Mouse (Mus musculus) liver, embryonic 12.5 days (tissue): Measurements from ENCODE around the gene Ddn. TPM values are rescaled to one million over a fixed set of nuclear protein-coding genes. Genes with fewer than 3 reads are reported as not detected.

Source experiments
- ATAC-seq: fragments of 200-750 bp; cut with Nextera tagmentation; 2 replicates; pipeline ENCODE4 v1.8.0; 2017; ENCODE audit warnings: moderate number of reproducible peaks, mild to moderate bottlenecking, moderate library complexity
- H3K27ac ChIP-seq: fragments of 300-500 bp; sonication (generic); 2 replicates; pipeline ENCODE4 v1.5.1; 2016; ENCODE audit warnings: mild to moderate bottlenecking
- H3K27me3 ChIP-seq: fragments of 300-500 bp; sonication (generic); replicated peaks from 2 replicates; pipeline ENCODE4 v1.6.1; 2016; ENCODE audit warnings: mild to moderate bottlenecking, moderate library complexity
- H3K36me3 ChIP-seq: fragments of 300-500 bp; sonication (generic); 2 replicates; pipeline ENCODE4 v1.6.1; 2016; ENCODE audit warnings: mild to moderate bottlenecking, moderate library complexity
- H3K4me1 ChIP-seq: fragments of 300-500 bp; sonication (generic); 2 replicates; pipeline ENCODE4 v1.6.1; 2016
- H3K4me2 ChIP-seq: fragments of 300-500 bp; sonication (generic); 2 replicates; pipeline ENCODE4 v1.6.1; 2016; ENCODE audit warnings: mild to moderate bottlenecking, moderate library complexity
- H3K4me3 ChIP-seq: fragments of 300-500 bp; sonication (generic); 2 replicates; pipeline ENCODE4 v1.5.1; 2016; ENCODE audit warnings: mild to moderate bottlenecking, moderate library complexity
- H3K9ac ChIP-seq: fragments of 300-500 bp; sonication (generic); 2 replicates; pipeline ENCODE4 v1.6.1; 2016; ENCODE audit warnings: mild to moderate bottlenecking, moderate library complexity
- H3K9me3 ChIP-seq: fragments of 300-500 bp; sonication (generic); replicated peaks from 2 replicates; pipeline ENCODE4 v1.6.1; 2016; ENCODE audit warnings: mild to moderate bottlenecking, moderate library complexity
- WGBS: fragments of 180-500 bp; shearing (Covaris S2); methylation state at CpG from one replicate; pipeline ENCODE4 v1.1.7; 2016; ENCODE audit not compliant: insufficient replicate concordance; 5-methylcytosine and 5-hydroxymethylcytosine counted together
- polyA plus RNA-seq: library from polyadenylated mRNA; unstranded; fragments of >200 nt; fragmentation: Nextera tagmentation; extraction: Ambion mirVana; gene quantifications from 2 replicates; pipeline ENCODE4 v1.2.1, GENCODE M21; 2016

Gene Ddn
- polyA plus RNA-seq, 1 experiment from 2014 or later = not detected

GRCm38 (mm10) chr15:98791771-98792170 lies 17.5 kb downstream of the Ddn start:
- ATAC-seq = no peak
- 2% methylated on average over 23 of the region's 23 CpGs for WGBS
- no peak overlapping the region for H3K4me3 ChIP-seq
- H3K4me1 ChIP-seq = peaks cover 21% of the 10 kb centered on the region
- no peaks in the 10 kb centered on the region for H3K9me3 ChIP-seq
- H3K9ac ChIP-seq = no peak overlapping the region
- no peak overlapping the region for H3K27ac ChIP-seq
- H3K36me3 ChIP-seq = no peaks in the 10 kb centered on the region
- no peak overlapping the region for H3K4me2 ChIP-seq
- peaks cover 100% of the 10 kb centered on the region for H3K27me3 ChIP-seq

DNA sequence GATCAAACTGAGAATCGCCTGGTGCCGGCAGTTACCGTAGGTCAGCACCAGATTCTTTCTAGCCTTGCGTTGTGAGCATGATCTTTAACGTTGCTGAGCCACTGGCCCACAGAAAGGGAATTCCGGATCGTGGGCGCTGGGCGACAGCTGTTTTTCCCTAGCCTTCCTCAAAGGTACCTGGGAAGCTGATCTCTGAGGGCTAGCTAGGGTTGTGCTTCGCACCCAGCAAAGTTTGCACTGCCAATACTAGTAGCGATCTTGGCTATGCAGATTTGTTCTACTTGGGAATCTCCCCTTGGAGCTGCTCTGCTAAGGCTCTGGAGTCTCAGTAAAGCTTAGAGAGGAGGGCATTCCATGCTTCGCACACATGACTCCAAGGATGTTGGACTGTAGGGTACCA lies 18.1 kb downstream of the Ddn start:
- Histone ChIP-seq H3K4me3 (no peak overlapping the region), H3K9ac (no peak overlapping the region), H3K27ac (no peak overlapping the region), H3K4me1 (peaks cover 21% of the 10 kb centered on the region), H3K4me2 (no peak overlapping the region; the same call in 1 of the 2 replicates), H3K9me3 (no peaks in the 10 kb centered on the region), H3K36me3 (no peaks in the 10 kb centered on the region), H3K27me3 (peaks cover 100% of the 10 kb centered on the region)
- 3% methylated on average over 12 of the region's 12 CpGs for WGBS
- ATAC-seq = no peak

DNA sequence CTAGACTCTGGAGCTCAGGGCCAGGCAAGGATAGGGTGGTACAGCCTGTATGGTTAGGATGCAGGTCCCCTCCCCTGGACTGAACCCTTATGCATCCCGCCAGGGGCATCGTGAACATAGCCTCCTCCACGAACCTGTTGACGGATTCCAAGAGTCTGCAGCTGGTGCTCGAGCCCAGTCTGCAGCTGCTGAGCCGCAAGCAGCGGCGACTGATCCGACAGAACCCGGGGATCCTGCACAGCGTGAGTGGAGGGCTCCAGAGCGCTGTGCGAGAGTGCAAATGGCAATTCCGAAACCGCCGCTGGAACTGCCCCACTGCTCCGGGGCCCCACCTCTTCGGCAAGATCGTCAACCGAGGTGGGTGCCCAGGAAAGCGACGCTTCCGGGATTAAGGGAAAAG lies 18.5 kb downstream of the Ddn start:
- Histone ChIP-seq H3K36me3 (no peaks in the 10 kb centered on the region), H3K9ac (no peak overlapping the region), H3K4me1 (peaks cover 21% of the 10 kb centered on the region), H3K4me3 (no peak overlapping the region), H3K27me3 (peaks cover 100% of the 10 kb centered on the region), H3K9me3 (no peaks in the 10 kb centered on the region), H3K4me2 (no peak overlapping the region; the same call in 1 of the 2 replicates), H3K27ac (no peak overlapping the region)
- ATAC-seq = no peak
- 2% methylated on average over 23 of the region's 23 CpGs for WGBS

- no peak for ATAC-seq
- H3K27ac ChIP-seq = no peak within 1 kb of the TSS
- H3K27me3 ChIP-seq = peaks cover 100% of the 10 kb centered on the region
- 6% methylated on average over 51 of the region's 51 CpGs for WGBS
- peaks cover 21% of the 10 kb centered on the region for H3K4me1 ChIP-seq
- peak within 1 kb of the TSS; percentile 31; the same call in 1 of the 2 replicates for H3K4me2 ChIP-seq
- H3K9me3 ChIP-seq = no peaks in the 10 kb centered on the region
- no peak within 1 kb of the TSS for H3K9ac ChIP-seq
- H3K4me3 ChIP-seq = 0 out of 2 replicates have a peak within 1 kb of the TSS, but pooled peaks have one; percentile 3
- H3K36me3 ChIP-seq = no peaks in the 10 kb centered on the region
Observed at GRCm38 (mm10) chr15:98789661-98790535, 19.4 kb downstream of the Ddn start, which contains the start of gene Wnt1. Wnt1 (plus strand) TSS chr15:98789857.

GRCm38 (mm10) chr15:98788972-98789660 lies 20.2 kb downstream of the Ddn start:
- 12% methylated on average over 24 of the region's 24 CpGs for WGBS
- no peaks in the 10 kb centered on the region for H3K9me3 ChIP-seq
- ATAC-seq = no peak
- peaks cover 100% of the 10 kb centered on the region for H3K27me3 ChIP-seq
- no peaks in the 10 kb centered on the region for H3K36me3 ChIP-seq
- H3K9ac ChIP-seq = no peak overlapping the region
- H3K4me2 ChIP-seq = peak overlapping the region; percentile 31; the same call in 1 of the 2 replicates
- H3K27ac ChIP-seq = no peak overlapping the region
- H3K4me1 ChIP-seq = peaks cover 21% of the 10 kb centered on the region
- 0 out of 2 replicates have a peak overlapping the region, but pooled peaks have one; percentile 3 for H3K4me3 ChIP-seq

DNA sequence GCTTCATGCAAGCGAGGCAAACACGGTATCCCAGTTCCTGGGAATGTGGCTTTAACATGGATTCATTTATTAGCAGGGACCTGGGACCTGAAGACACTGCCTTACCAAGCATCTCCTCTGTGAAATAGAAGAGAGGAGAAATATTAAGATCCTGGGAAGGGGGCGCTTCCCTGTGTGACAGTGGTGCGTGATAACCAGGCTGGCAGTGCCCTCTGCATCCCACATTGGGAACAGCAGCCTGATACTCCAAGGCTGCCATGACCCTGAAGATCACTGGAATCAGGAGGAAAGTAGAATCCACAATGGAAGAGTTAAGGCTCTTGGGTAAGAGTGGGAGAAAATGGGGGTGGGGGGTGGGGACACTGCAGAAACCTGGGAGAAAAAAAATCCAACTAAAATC lies 21.4 kb downstream of the Ddn start:
- Histone ChIP-seq H3K9me3 (no peaks in the 10 kb centered on the region), H3K9ac (no peak overlapping the region), H3K27ac (no peak overlapping the region), H3K36me3 (no peaks in the 10 kb centered on the region), H3K4me2 (no peak overlapping the region), H3K27me3 (peaks cover 97% of the 10 kb centered on the region), H3K4me3 (no peak overlapping the region), H3K4me1 (peaks cover 21% of the 10 kb centered on the region)
- 27% methylated on average over 4 of the region's 4 CpGs for WGBS
- ATAC-seq = no peak

DNA sequence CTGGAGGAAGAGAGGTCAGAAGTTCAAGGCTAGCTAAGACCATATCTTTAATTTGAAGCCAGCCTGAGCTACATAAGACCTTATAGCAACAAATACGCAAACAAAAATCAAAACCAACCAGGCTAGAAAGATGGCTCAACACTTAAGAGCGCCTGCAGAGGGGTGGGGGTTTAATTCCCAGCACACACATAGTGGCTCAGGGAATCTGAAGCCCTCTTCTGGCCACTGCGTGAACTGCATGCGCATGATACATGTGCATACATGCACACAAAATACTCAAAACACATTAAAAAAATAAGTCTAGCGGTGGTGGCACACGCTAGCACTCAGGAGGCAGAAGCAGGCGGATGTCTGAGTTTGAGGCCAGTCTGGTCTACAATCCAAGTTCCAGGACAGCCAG lies 23.5 kb downstream of the Ddn start:
- no peak overlapping the region for H3K27ac ChIP-seq
- H3K27me3 ChIP-seq = peaks cover 97% of the 10 kb centered on the region
- WGBS = 30% methylated on average over 7 of the region's 7 CpGs
- H3K36me3 ChIP-seq = no peaks in the 10 kb centered on the region
- peaks cover 8% of the 10 kb centered on the region for H3K4me1 ChIP-seq
- no peak overlapping the region for H3K9ac ChIP-seq
- no peaks in the 10 kb centered on the region for H3K9me3 ChIP-seq
- H3K4me2 ChIP-seq = no peak overlapping the region
- no peak overlapping the region for H3K4me3 ChIP-seq
- ATAC-seq = no peak

DNA sequence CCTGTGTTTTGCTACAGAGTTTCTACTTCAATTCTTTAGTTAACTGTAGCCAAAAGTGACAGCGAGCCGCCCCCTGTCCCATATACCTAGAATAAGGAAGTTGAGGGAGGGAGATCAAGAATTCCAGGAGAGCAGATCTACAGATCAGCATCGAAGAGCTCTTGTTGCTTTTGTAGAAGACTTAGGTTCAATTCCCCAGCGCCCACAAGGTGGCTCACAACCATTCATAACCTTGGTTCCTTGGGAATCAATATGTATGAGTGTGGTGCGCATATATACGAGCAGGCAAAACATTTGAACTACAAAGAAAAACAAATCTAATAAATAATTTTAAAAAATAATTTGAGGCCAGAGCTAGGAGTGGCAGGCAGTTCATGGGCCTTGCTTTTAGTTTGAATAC lies 28.1 kb downstream of the Ddn start:
- H3K9me3 ChIP-seq = no peaks in the 10 kb centered on the region
- H3K9ac ChIP-seq = no peak overlapping the region
- no peaks in the 10 kb centered on the region for H3K36me3 ChIP-seq
- ATAC-seq = no peak
- 27% methylated on average over 6 of the region's 6 CpGs for WGBS
- no peak overlapping the region for H3K4me3 ChIP-seq
- peaks cover 97% of the 10 kb centered on the region for H3K27me3 ChIP-seq
- peaks cover 29% of the 10 kb centered on the region for H3K4me1 ChIP-seq
- no peak overlapping the region for H3K27ac ChIP-seq
- no peak overlapping the region for H3K4me2 ChIP-seq

DNA sequence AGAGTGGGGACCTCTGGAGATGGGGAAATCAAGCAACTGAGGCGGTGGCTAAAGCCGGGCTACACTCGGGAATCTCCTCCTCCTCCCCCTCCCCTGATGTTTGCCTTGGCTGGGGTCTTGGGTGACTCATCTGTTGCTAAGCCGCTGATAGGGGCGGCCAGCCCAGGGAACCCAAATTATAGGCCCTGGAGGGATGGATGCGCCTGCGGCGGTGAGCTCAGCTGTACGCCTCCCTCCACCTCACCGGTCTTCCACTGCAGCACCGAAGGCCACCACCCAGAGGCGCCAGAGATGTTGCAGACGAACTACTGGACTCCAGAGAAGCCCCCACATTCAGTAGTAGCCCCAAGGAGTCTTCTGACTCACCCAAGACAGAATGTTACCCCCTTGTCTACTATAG lies 28.7 kb downstream of the Ddn start:
- Histone ChIP-seq H3K9ac (no peak overlapping the region), H3K4me1 (peaks cover 29% of the 10 kb centered on the region), H3K27me3 (peaks cover 97% of the 10 kb centered on the region), H3K36me3 (no peaks in the 10 kb centered on the region), H3K9me3 (no peaks in the 10 kb centered on the region), H3K4me2 (no peak overlapping the region), H3K4me3 (no peak overlapping the region), H3K27ac (no peak overlapping the region)
- 9% methylated on average over 13 of the region's 13 CpGs for WGBS
- no peak for ATAC-seq

DNA sequence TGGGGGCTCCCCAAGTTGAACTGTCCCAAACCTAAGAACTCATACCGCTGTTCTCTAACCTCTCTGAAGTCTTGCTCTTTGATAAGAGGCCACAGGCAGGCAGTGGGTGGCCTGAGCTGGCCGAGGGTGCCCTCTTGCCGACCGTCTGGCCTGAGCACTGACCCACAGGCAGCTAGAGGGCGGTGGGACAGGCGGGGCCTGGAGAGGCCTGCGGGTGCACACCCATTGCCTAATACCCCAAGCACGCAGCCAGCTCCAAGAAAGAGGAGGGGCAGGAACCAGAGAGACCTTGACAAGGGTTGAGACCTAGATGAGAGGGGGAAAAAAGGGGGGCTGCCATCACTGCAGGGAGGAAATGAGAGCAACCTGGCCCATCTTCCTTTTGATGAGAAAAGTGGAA lies 29.2 kb downstream of the Ddn start:
- Histone ChIP-seq H3K4me2 (no peak overlapping the region), H3K27ac (no peak overlapping the region)
- 7% methylated on average over 8 of the region's 8 CpGs for WGBS

DNA sequence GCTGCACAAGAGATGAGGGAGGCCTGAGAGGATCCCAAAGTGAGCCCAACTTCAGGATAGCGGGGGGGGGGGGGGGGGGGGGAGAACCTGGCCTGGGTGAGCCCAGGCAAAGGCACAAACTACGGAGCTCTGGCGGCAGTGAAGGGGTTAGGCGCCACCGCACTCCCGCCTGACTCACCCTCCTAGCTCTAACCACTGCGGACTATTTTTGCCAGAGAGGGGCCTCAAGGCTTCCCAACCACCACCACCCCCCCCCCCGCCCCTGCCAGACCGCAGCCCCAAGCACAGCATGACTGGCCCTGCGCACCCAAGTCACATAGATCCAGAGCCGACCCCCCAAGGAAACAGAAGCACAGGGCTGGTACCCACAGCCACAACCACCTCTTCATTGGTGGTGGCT lies 30.5 kb downstream of the Ddn start:
- no peak for ATAC-seq
- Histone ChIP-seq H3K4me3 (no peak overlapping the region), H3K27ac (no peak overlapping the region), H3K4me2 (no peak overlapping the region), H3K9me3 (no peaks in the 10 kb centered on the region), H3K36me3 (no peaks in the 10 kb centered on the region), H3K4me1 (peaks cover 33% of the 10 kb centered on the region), H3K9ac (no peak overlapping the region), H3K27me3 (peaks cover 97% of the 10 kb centered on the region)
- WGBS = under 1% methylated on average over 11 of the region's 11 CpGs

More for the DNA sequence above, 29.2 kb downstream of the Ddn start:
- Histone ChIP-seq H3K36me3 (no peaks in the 10 kb centered on the region), H3K9ac (no peak overlapping the region), H3K9me3 (no peaks in the 10 kb centered on the region), H3K4me3 (no peak overlapping the region), H3K27me3 (peaks cover 97% of the 10 kb centered on the region), H3K4me1 (peaks cover 29% of the 10 kb centered on the region)
- no peak for ATAC-seq

GRCm38 (mm10) chr15:98778191-98778770 lies 31.0 kb downstream of the Ddn start:
- Histone ChIP-seq H3K36me3 (no peaks in the 10 kb centered on the region), H3K4me1 (peaks cover 35% of the 10 kb centered on the region), H3K9me3 (no peaks in the 10 kb centered on the region), H3K27me3 (peaks cover 100% of the 10 kb centered on the region), H3K4me3 (peak overlapping the region; percentile 19; the same call in 1 of the 2 replicates), H3K9ac (no peak overlapping the region), H3K4me2 (peak overlapping the region; percentile 44), H3K27ac (no peak overlapping the region)
- 2% methylated on average over 25 of the region's 25 CpGs for WGBS
- ATAC-seq = no peak
